Mouse (Mus musculus) forebrain, embryonic 16.5 days (tissue): ENCODE results near the gene Lgr6. TPM values are rescaled to one million over a fixed set of nuclear protein-coding genes. Genes with fewer than 3 reads are reported as not detected.

Source experiments
- ATAC-seq: fragments of 200-750 bp; cut with Nextera tagmentation; 2 replicates; pipeline ENCODE4 v1.8.0; 2017; ENCODE audit warnings: mild to moderate bottlenecking, moderate library complexity
- H3K27ac ChIP-seq: fragments of 300-500 bp; sonication (generic); 2 replicates; pipeline ENCODE4 v1.5.1; 2014; ENCODE audit warnings: low read length, control low read depth
- H3K27me3 ChIP-seq: fragments of 300-500 bp; sonication (generic); replicated peaks from 2 replicates; pipeline ENCODE4 v1.6.1; 2014; ENCODE audit warnings: low read length; ENCODE audit not compliant: control insufficient read depth, insufficient read depth
- H3K36me3 ChIP-seq: fragments of 300-500 bp; sonication (generic); 2 replicates; pipeline ENCODE4 v1.6.1; 2014; ENCODE audit not compliant: control insufficient read depth, insufficient read depth
- H3K4me1 ChIP-seq: fragments of 300-500 bp; sonication (generic); replicated peaks from 2 replicates; pipeline ENCODE4 v1.6.1; 2014; ENCODE audit warnings: low read length; ENCODE audit not compliant: control insufficient read depth, insufficient read depth
- H3K4me2 ChIP-seq: fragments of 300-500 bp; sonication (generic); 2 replicates; pipeline ENCODE4 v1.6.1; 2014; ENCODE audit warnings: mild to moderate bottlenecking, low read length, control low read depth
- H3K4me3 ChIP-seq: fragments of 300-500 bp; sonication (generic); replicated peaks from 2 replicates; pipeline ENCODE4 v1.5.1; 2014; ENCODE audit warnings: mild to moderate bottlenecking, low read length, control low read depth
- H3K9ac ChIP-seq: fragments of 300-500 bp; sonication (generic); replicated peaks from 2 replicates; pipeline ENCODE4 v1.6.1; 2014; ENCODE audit warnings: low read depth, low read length, control low read depth
- H3K9me3 ChIP-seq: fragments of 300-500 bp; sonication (generic); 2 replicates; pipeline ENCODE4 v1.6.1; 2016; ENCODE audit warnings: low read length; ENCODE audit not compliant: control insufficient read depth
- WGBS: fragments of 180-500 bp; shearing (Covaris S2); extraction: QIAGEN DNeasy Blood & Tissue Kit; methylation state at CpG from one replicate; pipeline ENCODE4 v1.1.7; 2014; 5-methylcytosine and 5-hydroxymethylcytosine counted together
- polyA plus RNA-seq: library from polyadenylated mRNA; unstranded; fragments of >200 nt; fragmentation: Nextera tagmentation; extraction: Ambion mirVana; gene quantifications from 2 replicates; pipeline ENCODE4 v1.2.1, GENCODE M21; 2015

Lgr6 gene
- polyA plus RNA-seq, 1 experiment from 2014 or later = 0.60 TPM

DNA sequence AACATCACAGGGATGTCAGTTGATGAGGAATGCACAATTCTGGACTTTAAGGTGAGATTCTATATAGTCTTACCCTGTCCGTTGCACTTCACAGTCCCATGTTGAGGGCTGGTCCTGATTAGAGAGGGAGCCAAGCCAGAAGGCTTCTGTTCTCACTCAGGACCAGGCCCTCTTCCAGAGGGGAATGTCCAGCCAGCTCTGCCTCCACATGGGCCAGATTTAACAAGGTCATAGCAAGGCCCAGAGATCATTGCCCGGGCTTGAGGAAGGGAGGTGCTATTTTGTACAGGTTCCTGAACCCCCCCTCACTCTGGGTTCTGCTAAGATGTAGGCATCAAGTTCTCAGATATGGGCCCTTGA, 87.4 kb downstream of the Lgr6 start:
- Histone ChIP-seq H3K9me3 (no peaks in the 10 kb centered on the region), H3K4me1 (peaks cover 26% of the 10 kb centered on the region), H3K36me3 (no peaks in the 10 kb centered on the region), H3K4me2 (no peak overlapping the region), H3K9ac (no peak overlapping the region), H3K27ac (no peak overlapping the region), H3K27me3 (no peaks in the 10 kb centered on the region), H3K4me3 (no peak overlapping the region)
- ATAC-seq = no peak
- 89% methylated on average over 2 of the region's 2 CpGs for WGBS

DNA sequence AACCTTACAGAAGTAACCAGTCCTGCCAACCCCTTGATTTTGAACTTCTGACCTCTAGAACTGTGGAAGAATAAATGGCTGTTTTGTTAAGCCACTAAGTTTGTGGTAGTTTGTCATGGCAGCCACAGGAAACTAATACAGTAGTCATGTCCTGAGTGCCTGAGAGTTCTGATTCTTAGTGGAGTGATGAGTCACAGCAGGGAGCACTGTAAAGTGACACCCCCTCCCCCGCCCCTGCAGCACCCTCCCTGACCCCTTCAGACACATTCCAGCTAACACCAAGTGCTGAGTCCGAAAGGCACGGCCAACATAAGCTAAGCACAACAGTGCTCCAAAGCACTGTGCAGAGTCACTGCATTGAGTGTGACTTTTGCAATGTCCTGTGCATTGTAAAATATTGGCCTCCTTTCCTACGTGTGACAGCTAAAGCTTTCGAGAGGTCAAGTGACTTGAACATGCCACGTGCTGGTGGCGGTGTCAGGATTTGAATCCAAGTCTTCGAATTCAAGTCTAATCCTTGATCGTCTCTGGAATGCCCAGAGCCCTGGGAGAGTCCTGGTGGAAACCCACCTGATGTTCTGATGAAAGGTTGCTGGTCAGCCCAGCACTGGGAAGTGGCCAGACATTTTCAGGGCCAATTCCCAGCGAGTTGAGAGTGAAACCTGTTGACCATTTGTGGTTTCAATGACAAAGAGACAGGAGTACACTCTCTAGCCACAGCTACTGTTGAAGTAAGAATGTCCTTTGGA, 88.0 kb downstream of the Lgr6 start:
- H3K27ac ChIP-seq = no peak overlapping the region
- H3K36me3 ChIP-seq = no peaks in the 10 kb centered on the region
- H3K9me3 ChIP-seq = no peaks in the 10 kb centered on the region
- H3K27me3 ChIP-seq = no peaks in the 10 kb centered on the region
- H3K4me3 ChIP-seq = no peak overlapping the region
- no peak overlapping the region for H3K4me2 ChIP-seq
- no peak for ATAC-seq
- peaks cover 26% of the 10 kb centered on the region for H3K4me1 ChIP-seq
- no peak overlapping the region for H3K9ac ChIP-seq
- WGBS = 88% methylated on average over 10 of the region's 10 CpGs

GRCm38 (mm10) chr1:135014921-135015445, 90.1 kb downstream of the Lgr6 start:
- H3K4me2 ChIP-seq = no peak overlapping the region
- H3K9ac ChIP-seq = no peak overlapping the region
- no peak overlapping the region for H3K27ac ChIP-seq
- H3K27me3 ChIP-seq = no peaks in the 10 kb centered on the region
- no peak overlapping the region for H3K4me3 ChIP-seq
- no peaks in the 10 kb centered on the region for H3K36me3 ChIP-seq
- H3K4me1 ChIP-seq = peaks cover 14% of the 10 kb centered on the region
- 79% methylated on average over 10 of the region's 10 CpGs for WGBS
- no peak for ATAC-seq
- no peaks in the 10 kb centered on the region for H3K9me3 ChIP-seq

DNA sequence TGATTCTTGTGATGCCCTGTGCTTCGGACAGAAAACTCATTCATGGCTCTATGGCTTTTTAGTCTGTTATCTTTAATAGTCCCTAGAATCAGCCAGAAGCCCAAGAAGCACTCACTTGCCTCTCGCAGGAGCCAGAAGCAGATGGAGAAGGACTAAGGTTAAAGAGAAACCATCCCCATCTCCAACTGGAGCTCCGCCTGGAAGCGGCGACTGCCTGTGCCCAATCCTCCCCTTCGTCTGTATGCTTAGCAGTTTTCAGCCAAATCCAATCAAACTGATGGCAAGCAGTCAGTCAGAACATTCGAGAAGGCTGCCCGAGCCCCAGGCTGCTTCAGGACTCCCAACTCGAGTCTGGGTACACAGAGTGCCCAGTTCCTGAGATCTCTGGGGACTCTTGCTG, 92.6 kb downstream of the Lgr6 start:
- no peak overlapping the region for H3K4me2 ChIP-seq
- 65% methylated on average over 9 of the region's 9 CpGs for WGBS
- no peak for ATAC-seq
- no peaks in the 10 kb centered on the region for H3K36me3 ChIP-seq
- H3K27me3 ChIP-seq = no peaks in the 10 kb centered on the region
- no peak overlapping the region for H3K27ac ChIP-seq
- no peak overlapping the region for H3K9ac ChIP-seq
- H3K9me3 ChIP-seq = no peaks in the 10 kb centered on the region
- no peak overlapping the region for H3K4me3 ChIP-seq
- H3K4me1 ChIP-seq = no peaks in the 10 kb centered on the region

- Histone ChIP-seq H3K27me3 (no peaks in the 10 kb centered on the region), H3K9ac (no peak overlapping the region), H3K4me3 (no peak overlapping the region), H3K27ac (no peak overlapping the region), H3K4me1 (no peaks in the 10 kb centered on the region), H3K36me3 (no peaks in the 10 kb centered on the region), H3K9me3 (no peaks in the 10 kb centered on the region), H3K4me2 (no peak overlapping the region)
- ATAC-seq = no peak
- 79% methylated on average over 5 of the region's 5 CpGs for WGBS
Measured at GRCm38 (mm10) chr1:135011912-135012311, 93.2 kb downstream of the Lgr6 start.

GRCm38 (mm10) chr1:135009833-135010232, 95.2 kb downstream of the Lgr6 start:
- no peak overlapping the region for H3K4me2 ChIP-seq
- H3K4me1 ChIP-seq = no peaks in the 10 kb centered on the region
- WGBS = 81% methylated on average over 3 of the region's 3 CpGs
- no peak overlapping the region for H3K27ac ChIP-seq
- H3K36me3 ChIP-seq = no peaks in the 10 kb centered on the region
- no peak overlapping the region for H3K4me3 ChIP-seq
- no peaks in the 10 kb centered on the region for H3K9me3 ChIP-seq
- no peak for ATAC-seq
- no peaks in the 10 kb centered on the region for H3K27me3 ChIP-seq
- no peak overlapping the region for H3K9ac ChIP-seq

GRCm38 (mm10) chr1:135005696-135006095, 99.4 kb downstream of the Lgr6 start:
- no peaks in the 10 kb centered on the region for H3K9me3 ChIP-seq
- H3K27me3 ChIP-seq = no peaks in the 10 kb centered on the region
- WGBS = 38% methylated on average over 7 of the region's 7 CpGs
- H3K9ac ChIP-seq = no peak overlapping the region
- H3K4me2 ChIP-seq = no peak overlapping the region
- no peaks in the 10 kb centered on the region for H3K36me3 ChIP-seq
- H3K27ac ChIP-seq = no peak overlapping the region
- ATAC-seq = no peak
- H3K4me1 ChIP-seq = no peaks in the 10 kb centered on the region
- no peak overlapping the region for H3K4me3 ChIP-seq

DNA sequence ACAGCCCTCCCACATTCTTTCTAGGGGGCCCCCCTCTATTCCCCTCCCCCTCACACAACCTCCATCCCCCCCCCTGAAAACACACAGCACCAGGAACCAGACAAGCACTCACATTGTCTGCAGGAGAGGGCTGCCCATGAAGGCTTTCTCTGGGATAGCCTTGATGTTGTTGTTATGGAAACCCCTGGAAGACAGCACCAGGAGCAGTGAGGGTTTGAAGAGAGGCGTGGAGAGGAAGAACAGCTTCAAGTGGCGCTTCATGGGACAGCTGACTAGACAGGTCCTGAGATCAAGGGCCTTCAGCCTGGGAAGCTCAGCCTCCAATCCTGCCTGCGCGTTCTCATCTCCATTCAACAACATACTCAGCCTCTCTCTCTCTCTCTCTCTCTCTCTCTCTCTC, 101.7 kb downstream of the Lgr6 start:
- ATAC-seq = no peak

GRCm38 (mm10) chr1:135000527-135000926, 104.5 kb downstream of the Lgr6 start:
- Histone ChIP-seq H3K4me3 (no peak overlapping the region), H3K4me1 (no peaks in the 10 kb centered on the region; the same call in 1 of the 2 replicates), H3K27me3 (no peaks in the 10 kb centered on the region), H3K27ac (no peak overlapping the region), H3K4me2 (no peak overlapping the region), H3K36me3 (no peaks in the 10 kb centered on the region), H3K9ac (no peak overlapping the region), H3K9me3 (no peaks in the 10 kb centered on the region)
- no peak for ATAC-seq
- 84% methylated on average over 9 of the region's 9 CpGs for WGBS

More for the DNA sequence above, 101.7 kb downstream of the Lgr6 start:
- Histone ChIP-seq H3K27me3 (no peaks in the 10 kb centered on the region), H3K4me1 (no peaks in the 10 kb centered on the region), H3K27ac (no peak overlapping the region), H3K9me3 (no peaks in the 10 kb centered on the region), H3K4me2 (no peak overlapping the region), H3K36me3 (no peaks in the 10 kb centered on the region), H3K4me3 (no peak overlapping the region), H3K9ac (no peak overlapping the region)
- 37% methylated on average over 4 of the region's 4 CpGs for WGBS
